ENCODE assay signal across 8 mouse cellular contexts in the genomic region with DNA sequence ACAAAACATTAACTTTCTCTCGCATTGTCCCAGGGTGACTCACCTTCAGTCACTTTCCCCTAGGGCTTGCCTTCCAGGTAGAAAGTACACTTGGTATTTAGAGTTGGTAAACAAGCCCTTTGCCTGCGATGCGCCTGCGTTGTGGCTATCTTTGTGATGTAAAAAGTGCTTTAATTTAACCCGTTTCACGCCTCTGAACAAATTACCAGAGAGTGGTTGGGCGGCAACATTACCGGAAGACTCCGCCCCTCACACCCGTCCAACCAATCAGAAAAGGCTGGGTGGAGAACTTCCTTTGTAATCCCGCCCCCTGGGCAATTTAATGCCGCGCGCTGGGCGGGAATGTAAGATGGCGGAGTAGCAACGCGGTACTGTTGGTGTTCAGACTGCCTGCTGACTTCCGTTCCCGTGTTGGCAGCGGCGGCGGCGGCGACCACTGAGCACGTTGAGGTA. TPM values are rescaled to one million over a fixed set of nuclear protein-coding genes. Genes with fewer than 3 reads are reported as not detected.
DNase-seq lines count a peak whose midpoint lies in the region; ATAC-seq lines count a peak whose summit lies in the region.

Gene Prps1 (plus strand): TSS at position 335 of the 453 bp plus-strand sequence.

- H3K4me2 ChIP-seq in heart, embryonic 13.5 days, result peak within 1 kb of the TSS; percentile 72
- H3K4me2 ChIP-seq in liver, embryonic 12.5 days, result peak within 1 kb of the TSS; percentile 71
- H3K4me2 ChIP-seq in stomach, embryonic 15.5 days, result peak within 1 kb of the TSS; percentile 72

- H3K27ac ChIP-seq in heart, embryonic 13.5 days (replicated peaks), result peak within 1 kb of the TSS; percentile 39; the same call in 1 of the 2 replicates
- H3K27ac ChIP-seq in liver, embryonic 12.5 days, result 0 out of 2 replicates have a peak within 1 kb of the TSS, but pooled peaks have one; percentile 10
- H3K27ac ChIP-seq in stomach, embryonic 15.5 days, result no peak within 1 kb of the TSS

- no peaks in the 10 kb centered on the region for H3K36me3 ChIP-seq in heart, embryonic 13.5 days
- no peaks in the 10 kb centered on the region for H3K36me3 ChIP-seq in liver, embryonic 12.5 days
- H3K36me3 ChIP-seq in stomach, embryonic 15.5 days, result no peaks in the 10 kb centered on the region

- peak; percentile 96 for ATAC-seq in erythroid progenitor cell, adult 5-6 weeks (replicated peaks; ENCODE audit: low FRiP score, poor library complexity, severe bottlenecking)
- ATAC-seq in heart, embryonic 13.5 days (ENCODE audit: extremely low read depth, insufficient number of reproducible peaks, low FRiP score, low TSS enrichment), result peak; percentile 73
- ATAC-seq in liver, embryonic 12.5 days, result peak; percentile 88
- ATAC-seq in stomach, embryonic 15.5 days (ENCODE audit: insufficient read depth, low FRiP score, low read depth), result peak; percentile 94

- H3K4me1 ChIP-seq in heart, embryonic 13.5 days, result 0 out of 2 replicates have a peak, but pooled peaks cover 6% of the 10 kb centered on the region
- peaks cover 12% of the 10 kb centered on the region; the same call in 1 of the 2 replicates for H3K4me1 ChIP-seq in liver, embryonic 12.5 days
- no peaks in the 10 kb centered on the region for H3K4me1 ChIP-seq in stomach, embryonic 15.5 days

- 10% methylated on average over 26 of the region's 26 CpGs for WGBS in heart, embryonic 13.5 days
- WGBS in liver, embryonic 12.5 days (ENCODE audit: insufficient replicate concordance), result 5% methylated on average over 26 of the region's 26 CpGs
- WGBS in stomach, embryonic 15.5 days, result 18% methylated on average over 26 of the region's 26 CpGs

- peak; percentile 91 for DNase-seq in CD4-positive helper T cell, adult 2 months (ENCODE audit: low read depth, low spot score)
- DNase-seq in brain, embryonic 18.5 days (ENCODE audit: low read depth, low spot score), result peak; percentile 78
- peak; percentile 91 for DNase-seq in kidney, postnatal 10 days
- DNase-seq in natural killer cell, adult 2 months (ENCODE audit: low spot score in 2 of 2), result peak; percentile 82 to 90

- no peaks in the 10 kb centered on the region for H3K9me3 ChIP-seq in heart, embryonic 13.5 days
- H3K9me3 ChIP-seq in liver, embryonic 12.5 days (replicated peaks), result no peaks in the 10 kb centered on the region
- H3K9me3 ChIP-seq in stomach, embryonic 15.5 days, result no peaks in the 10 kb centered on the region

- no peaks in the 10 kb centered on the region for H3K27me3 ChIP-seq in heart, embryonic 13.5 days (replicated peaks)
- H3K27me3 ChIP-seq in liver, embryonic 12.5 days (replicated peaks), result peaks cover 8% of the 10 kb centered on the region; the same call in 1 of the 2 replicates
- no peaks in the 10 kb centered on the region for H3K27me3 ChIP-seq in stomach, embryonic 15.5 days (replicated peaks)

- H3K4me3 ChIP-seq in heart, embryonic 13.5 days, result peak within 1 kb of the TSS; percentile 69
- H3K4me3 ChIP-seq in liver, embryonic 12.5 days, result peak within 1 kb of the TSS; percentile 68
- H3K4me3 ChIP-seq in stomach, embryonic 15.5 days (replicated peaks), result peak within 1 kb of the TSS; percentile 54

- H3K9ac ChIP-seq in heart, embryonic 13.5 days, result peak within 1 kb of the TSS; percentile 79
- H3K9ac ChIP-seq in liver, embryonic 12.5 days, result peak within 1 kb of the TSS; percentile 73
- H3K9ac ChIP-seq in stomach, embryonic 15.5 days, result peak within 1 kb of the TSS; percentile 25; the same call in 1 of the 2 replicates

RNA-seq across cellular contexts. Expression of gene Prps1, which starts in this region (rescaled TPM):
- total RNA-seq in erythroid progenitor cell, adult 5-6 weeks (2015; ENCODE audit: low replicate concordance), result 17.2 and 24.5 TPM in 2 replicates
- 12.7 and 14.4 TPM in 2 replicates for total RNA-seq in erythroid progenitor cell, adult 5-6 weeks (2017; ENCODE audit: low replicate concordance)
- 54.0 and 64.0 TPM in 2 replicates for polyA plus RNA-seq in heart, embryonic 13.5 days (2015; fragmentation: Nextera tagmentation; extraction: Ambion mirVana)
- 57.6 and 61.0 TPM in 2 replicates for polyA plus RNA-seq in liver, embryonic 12.5 days (2016; fragmentation: Nextera tagmentation; extraction: Ambion mirVana)
- polyA plus RNA-seq in stomach, embryonic 15.5 days (2015; fragmentation: Nextera tagmentation; extraction: Ambion mirVana), result 30.8 and 32.3 TPM in 2 replicates

Comparison
In these comparisons a context has a peak if more than half of its experiments do, and no peak if none do; other contexts are left out.
1. H3K9ac ChIP-seq: peak in every context shown above with its lines; median percentile 79 in heart, embryonic 13.5 days; 73 in liver, embryonic 12.5 days; 25 in stomach, embryonic 15.5 days.